Mouse (Mus musculus) cortical plate, adult 2 months (tissue): ENCODE measurements at regions not wholly inside any gene's neighbourhood (a gene's known extent, or its start where the extent isn't known, plus 50 kb on each side); places are given as distances from the start of the nearest gene placed in this dataset.

ENCODE experiments used
- CTCF ChIP-seq: fragments of 200-500 bp; IDR thresholded peaks from 2 replicates; pipeline ENCODE4 v1.5.1; 2011; ENCODE audit warnings: mild to moderate bottlenecking, control low read depth, low read length; ENCODE audit not compliant: insufficient read depth; ENCODE audit errors: extremely low read depth
- POLR2A ChIP-seq: fragments of 200-500 bp; IDR thresholded peaks from 2 replicates; pipeline ENCODE4 v1.6.1; 2011; ENCODE audit warnings: mild to moderate bottlenecking, low read length, control low read depth; ENCODE audit not compliant: insufficient read depth; ENCODE audit errors: extremely low read depth

DNA sequence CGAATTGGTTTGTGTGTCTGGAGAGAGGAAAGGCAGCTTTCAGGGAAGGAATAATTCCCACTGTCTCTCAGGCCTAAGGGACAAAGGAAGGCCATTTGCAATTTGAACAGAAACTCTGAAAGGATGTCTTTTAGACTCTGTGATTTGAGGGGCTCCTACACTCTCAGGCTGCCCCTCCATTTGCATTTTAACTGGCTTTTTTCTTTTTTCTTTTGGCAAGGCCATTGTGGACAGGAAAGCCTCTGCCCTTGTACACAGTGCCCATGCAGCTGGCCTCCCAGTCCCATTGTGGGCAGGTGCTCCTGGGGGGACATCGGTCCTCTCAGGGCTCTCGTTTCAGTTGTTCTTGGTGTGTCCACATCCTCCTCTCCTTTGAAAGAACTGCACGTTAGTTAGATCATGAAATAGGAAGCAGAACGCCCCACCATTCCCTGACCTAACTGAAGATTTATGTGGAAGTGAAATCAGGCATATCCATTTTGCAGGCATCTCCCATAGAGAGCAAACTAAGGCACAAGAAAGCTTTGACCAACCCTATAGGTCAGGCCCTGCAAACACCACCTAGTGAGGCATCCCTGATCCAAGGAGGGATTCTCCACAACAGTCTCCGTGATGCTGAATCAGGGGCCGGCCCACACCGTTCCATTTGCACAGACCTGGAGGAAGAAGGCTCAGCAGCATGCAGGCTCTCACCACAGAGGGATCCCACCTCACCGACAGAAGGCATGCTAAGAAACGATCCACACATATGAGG, 127.5 kb upstream of the Cops8 start:
- TF ChIP-seq CTCF (no peak), POLR2A (no peak)
